Mouse (Mus musculus): ENCODE measurements around the gene Dis3l. TPM values are rescaled to one million over a fixed set of nuclear protein-coding genes. Genes with fewer than 3 reads are reported as not detected.

The Dis3l gene
- total and polyA plus RNA-seq, 3 experiments: 21.7 to 47.8 (median 22.4) TPM

DNA sequence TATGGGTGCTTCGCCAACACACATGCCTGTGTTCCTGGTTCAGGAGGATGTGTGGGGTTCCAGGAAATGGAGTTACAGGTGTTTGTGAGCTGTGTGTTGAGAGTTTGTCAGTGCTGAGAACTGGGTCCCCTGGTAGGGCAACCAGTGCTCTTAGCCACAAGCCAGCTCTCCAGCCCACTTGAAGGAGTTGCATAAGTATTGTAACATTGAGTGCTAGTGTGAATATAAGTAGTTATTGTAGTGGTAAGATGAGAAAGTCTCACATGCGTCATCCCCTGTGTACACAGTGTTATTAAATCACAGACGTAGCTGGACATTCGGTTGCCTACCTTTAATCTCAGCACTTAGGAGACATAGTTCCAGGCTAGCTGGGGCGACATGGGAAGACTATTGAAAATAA, 81.2 kb downstream of the Dis3l start:
- DNase-seq: no peak

Other genes with a start within 250 kb of the Dis3l start
- gene Lctl, start 224.1 kb downstream of the Dis3l start, total RNA-seq (2021): under 1 TPM; 0.55 to 0.72 TPM
- gene Lctl, start 224.1 kb downstream of the Dis3l start, polyA plus RNA-seq (2012; rRNA removed): 6.9 and 10.6 TPM in 2 replicates
- 1 to 10 TPM; 2.1 to 5.4 TPM for gene Zwilch, start 168.2 kb downstream of the Dis3l start, total RNA-seq (2021)
- 0.50 and 0.55 TPM in 2 replicates for gene Zwilch, start 168.2 kb downstream of the Dis3l start, polyA plus RNA-seq (2012; rRNA removed)
- gene Rpl4, start 167.9 kb downstream of the Dis3l start, total RNA-seq (2021): 1,000 to 10,000 TPM in 1 of 2 experiments, 100 to 1,000 TPM in 1; 966 to 1,016 TPM
- 83.8 and 120 TPM in 2 replicates for gene Rpl4, start 167.9 kb downstream of the Dis3l start, polyA plus RNA-seq (2012; rRNA removed)
- gene Snapc5, start 162.0 kb downstream of the Dis3l start, total RNA-seq (2021): 10 to 100 TPM; 26.0 to 28.5 TPM
- gene Snapc5, start 162.0 kb downstream of the Dis3l start, polyA plus RNA-seq (2012; rRNA removed): 2.1 and 2.2 TPM in 2 replicates
- 1 to 10 TPM; 1.8 to 2.2 TPM for gene Uchl4, start 106.1 kb downstream of the Dis3l start, total RNA-seq (2021)
- gene Uchl4, start 106.1 kb downstream of the Dis3l start, polyA plus RNA-seq (2012; rRNA removed): not detected in 2 replicates
- 100 to 1,000 TPM in 1 of 2 experiments, 10 to 100 TPM in 1; 64.3 to 103 TPM for gene Map2k1, start 87.7 kb downstream of the Dis3l start, total RNA-seq (2021)
- 29.1 and 34.1 TPM in 2 replicates for gene Map2k1, start 87.7 kb downstream of the Dis3l start, polyA plus RNA-seq (2012; rRNA removed)
- gene Tipin, start 59.7 kb downstream of the Dis3l start, total RNA-seq (2021): 10 to 100 TPM; 10.2 to 27.9 TPM
- gene Tipin, start 59.7 kb downstream of the Dis3l start, polyA plus RNA-seq (2012; rRNA removed): 0.19 and 0.48 TPM in 2 replicates
- 1 to 10 TPM in 1 of 2 experiments, under 1 TPM in 1; 0.43 to 1.2 TPM for gene Megf11, start 44.3 kb upstream of the Dis3l start, total RNA-seq (2021)
- 1.2 and 1.7 TPM in 2 replicates for gene Megf11, start 44.3 kb upstream of the Dis3l start, polyA plus RNA-seq (2012; rRNA removed)

Measured in adrenal gland, adult 2 months (tissue).